Mouse (Mus musculus) thymus, postnatal 0 days (tissue): Measurements from ENCODE around the gene Parp16. TPM values are rescaled to one million over a fixed set of nuclear protein-coding genes. Genes with fewer than 3 reads are reported as not detected.
"Not testable (repeated sequence)": the region's sequence is repeated elsewhere in the genome, so short reads cannot be mapped to it uniquely, and the experiment has no call there.

Source experiments
- DNase-seq: peaks from one replicate; pipeline ENCODE4 v3.0.0-alpha.2; 2015; ENCODE audit warnings: low spot score
- polyA plus RNA-seq: library from polyadenylated mRNA; unstranded; fragments of >200 nt; fragmentation: Nextera tagmentation; extraction: Ambion mirVana; gene quantifications from 2 replicates; pipeline ENCODE4 v1.2.1, GENCODE M21; 2015

Parp16 gene
- polyA plus RNA-seq, 1 experiment from 2014 or later: 7.3 TPM

GRCm38 (mm10) chr9:65207041-65207815 is 12.1 kb downstream of the Parp16 start:
- not testable (repeated sequence) for DNase-seq

GRCm38 (mm10) chr9:65208293-65209179 is 13.4 kb downstream of the Parp16 start:
- DNase-seq: no peak

GRCm38 (mm10) chr9:65211598-65211997 is 16.4 kb downstream of the Parp16 start:
- DNase-seq: no peak

- no peak for DNase-seq
Measured at GRCm38 (mm10) chr9:65214425-65214777, 19.2 kb downstream of the Parp16 start.

- DNase-seq: peak; percentile 82
Measured at GRCm38 (mm10) chr9:65214778-65215493, 19.8 kb downstream of the Parp16 start.

- no peak for DNase-seq
Measured at GRCm38 (mm10) chr9:65215494-65216126, 20.5 kb downstream of the Parp16 start.

- peak; percentile 71 for DNase-seq
Measured at GRCm38 (mm10) chr9:65216972-65217371, 21.8 kb downstream of the Parp16 start.

GRCm38 (mm10) chr9:65217661-65218060 is 22.5 kb downstream of the Parp16 start:
- no peak for DNase-seq

- no peak for DNase-seq
Measured at GRCm38 (mm10) chr9:65218916-65219315, 23.8 kb downstream of the Parp16 start.

- not testable (repeated sequence) for DNase-seq
Measured at GRCm38 (mm10) chr9:65220398-65220797, 25.2 kb downstream of the Parp16 start.

GRCm38 (mm10) chr9:65223927-65224326 is 28.8 kb downstream of the Parp16 start:
- no peak for DNase-seq

GRCm38 (mm10) chr9:65225795-65226194 is 30.6 kb downstream of the Parp16 start:
- no peak for DNase-seq

GRCm38 (mm10) chr9:65230250-65230649 is 35.1 kb downstream of the Parp16 start:
- no peak for DNase-seq

GRCm38 (mm10) chr9:65231284-65231683 is 36.1 kb downstream of the Parp16 start:
- no peak for DNase-seq

- DNase-seq: no peak
Measured at GRCm38 (mm10) chr9:65233243-65233985, 38.3 kb downstream of the Parp16 start.

- DNase-seq: no peak
Measured at GRCm38 (mm10) chr9:65234734-65235133, 39.6 kb downstream of the Parp16 start.

- DNase-seq: no peak
Measured at GRCm38 (mm10) chr9:65235601-65236000, 40.4 kb downstream of the Parp16 start.

- no peak for DNase-seq
Measured at GRCm38 (mm10) chr9:65237616-65238015, 42.5 kb downstream of the Parp16 start.

GRCm38 (mm10) chr9:65238191-65238760 is 43.1 kb downstream of the Parp16 start:
- no peak for DNase-seq

- DNase-seq: no peak
Measured at GRCm38 (mm10) chr9:65239176-65239575, 44.0 kb downstream of the Parp16 start.
